Mouse (Mus musculus) v-Abl transformed pro-B cells (cell line): ENCODE data around the gene Hephl1.

Experiments
- in situ Hi-C, 2 experiments: fragments of 400-800 bp; cut with MboI; formaldehyde crosslinking; loops; one replicate each; pipeline ENCODE4 v1.15.1; 2025; ENCODE audit not compliant: unreplicated experiment in 2 of 2

Hephl1 gene

GRCm38 (mm10) chr9:15023049-15023448, 88.9 kb downstream of the Hephl1 start:
- in situ Hi-C loops: loop anchor here (25.0 kb wide), 2 partner anchors 511 to 514 kb away; partner anchors contain the start of genes Cwc15 (in 2 of the 2) and Kdm4d (in 2 of the 2)

- in situ Hi-C loops: loop anchor here (25.0 kb wide), 2 partner anchors 509 to 516 kb away; partner anchors contain the start of genes Cwc15 (in 2 of the 2) and Kdm4d (in 2 of the 2)
These were observed 90.8 kb downstream of the Hephl1 start for GRCm38 (mm10) chr9:15021156-15021555.

GRCm38 (mm10) chr9:15020561-15021080, 91.3 kb downstream of the Hephl1 start:
- in situ Hi-C loops: loop anchor here (25.0 kb wide), 2 partner anchors 508 to 517 kb away; partner anchors contain the start of genes Cwc15 (in 2 of the 2) and Kdm4d (in 2 of the 2)

- in situ Hi-C loops: loop anchor here (5.0 to 25.0 kb wide), 5 partner anchors 131 to 519 kb away; partner anchors contain the start of genes 1700012B09Rik (in 2 of the 2), Cwc15 (in 2 of the 2) and Kdm4d (in 2 of the 2)
These were observed 93.2 kb downstream of the Hephl1 start for GRCm38 (mm10) chr9:15018756-15019131.

GRCm38 (mm10) chr9:15017791-15018755, 93.8 kb downstream of the Hephl1 start:
- in situ Hi-C loops: loop anchor here (5.0 to 25.0 kb wide), 5 partner anchors 131 to 519 kb away; partner anchors contain the start of genes 1700012B09Rik (in 2 of the 2), Cwc15 (in 2 of the 2) and Kdm4d (in 2 of the 2)

- in situ Hi-C loops: loop anchor here (5.0 to 25.0 kb wide), 5 partner anchors 128 to 522 kb away; partner anchors contain the start of genes 1700012B09Rik (in 2 of the 2), Cwc15 (in 2 of the 2) and Kdm4d (in 2 of the 2)
These were observed 96.5 kb downstream of the Hephl1 start for GRCm38 (mm10) chr9:15015223-15015956.

GRCm38 (mm10) chr9:15007566-15007965, 104.3 kb downstream of the Hephl1 start:
- in situ Hi-C loops: loop anchor here (25.0 kb wide), 2 partner anchors 495 to 530 kb away; partner anchors contain the start of genes Cwc15 (in 2 of the 2) and Kdm4d (in 2 of the 2)

GRCm38 (mm10) chr9:15004298-15004685, 107.6 kb downstream of the Hephl1 start:
- in situ Hi-C loops: loop anchor here (25.0 kb wide), 2 partner anchors 492 to 533 kb away; partner anchors contain the start of genes Cwc15 (in 2 of the 2) and Kdm4d (in 2 of the 2)

- in situ Hi-C loops: loop anchor here (25.0 kb wide), 2 partner anchors 491 to 534 kb away; partner anchors contain the start of genes Cwc15 (in 2 of the 2) and Kdm4d (in 2 of the 2)
These were observed 108.1 kb downstream of the Hephl1 start for GRCm38 (mm10) chr9:15003676-15004297.

GRCm38 (mm10) chr9:15002995-15003613, 108.8 kb downstream of the Hephl1 start:
- in situ Hi-C loops: loop anchor here (25.0 kb wide), 2 partner anchors 491 to 534 kb away; partner anchors contain the start of genes Cwc15 (in 2 of the 2) and Kdm4d (in 2 of the 2)
